Mouse (Mus musculus): ENCODE measurements around the gene Vmo1.
"Not testable (repeated sequence)": the region's sequence is repeated elsewhere in the genome, so short reads cannot be mapped to it uniquely, and the experiment has no call there.

The Vmo1 gene

GRCm38 (mm10) chr11:70514288-70514687 is at the start of gene Vmo1:
Gene Vmo1, minus strand, starts transcription at chr11:70514616.
- DNase-seq = no peak

GRCm38 (mm10) chr11:70563470-70564275 is 49.3 kb upstream of the Vmo1 start:
- peak; percentile 39 to 54 for DNase-seq

- no peak for DNase-seq
Observed at GRCm38 (mm10) chr11:70562995-70563469, 48.6 kb upstream of the Vmo1 start.

- peak; percentile 93 to 95 for DNase-seq
Observed at GRCm38 (mm10) chr11:70562287-70562994, 48.0 kb upstream of the Vmo1 start, which contains the start of gene Mink1. Gene Mink1, plus strand, starts transcription at chr11:70562881.

- no peak for DNase-seq
Observed at GRCm38 (mm10) chr11:70561937-70562286, 47.5 kb upstream of the Vmo1 start.

- DNase-seq = no peak
Observed at GRCm38 (mm10) chr11:70557545-70557944, 43.1 kb upstream of the Vmo1 start.

- no peak for DNase-seq
Observed at GRCm38 (mm10) chr11:70553940-70554339, 39.5 kb upstream of the Vmo1 start.

- DNase-seq = no peak
Observed at GRCm38 (mm10) chr11:70551526-70551925, 37.1 kb upstream of the Vmo1 start.

GRCm38 (mm10) chr11:70544496-70544895 is 30.1 kb upstream of the Vmo1 start:
- no peak for DNase-seq

- DNase-seq = peak; percentile 41 to 51
Observed at GRCm38 (mm10) chr11:70541415-70541814, 27.0 kb upstream of the Vmo1 start.

- DNase-seq = no peak
Observed at GRCm38 (mm10) chr11:70540928-70541327, 26.5 kb upstream of the Vmo1 start.

- DNase-seq = peak; percentile 79 to 81
Observed at GRCm38 (mm10) chr11:70539877-70540587, 25.6 kb upstream of the Vmo1 start, which contains the start of gene Pld2. Gene Pld2, plus strand, starts transcription at chr11:70540064.

- no peak for DNase-seq
Observed at GRCm38 (mm10) chr11:70539423-70539822, 25.0 kb upstream of the Vmo1 start.

GRCm38 (mm10) chr11:70532839-70533238 is 18.4 kb upstream of the Vmo1 start, which contains the start of gene Gm40193:
Gene Gm40193, minus strand, starts transcription at chr11:70532939.
- no peak for DNase-seq

- DNase-seq = not testable (repeated sequence)
Observed at GRCm38 (mm10) chr11:70531065-70531464, 16.6 kb upstream of the Vmo1 start.

- no peak for DNase-seq
Observed at GRCm38 (mm10) chr11:70528610-70529009, 14.2 kb upstream of the Vmo1 start.

- no peak for DNase-seq
Observed at GRCm38 (mm10) chr11:70526211-70526610, 11.8 kb upstream of the Vmo1 start.

- DNase-seq = no peak
Observed at GRCm38 (mm10) chr11:70525726-70526125, 11.3 kb upstream of the Vmo1 start.

GRCm38 (mm10) chr11:70525184-70525678 is 10.8 kb upstream of the Vmo1 start, which contains the start of gene Psmb6:
Gene Psmb6, plus strand, starts transcription at chr11:70525367.
- DNase-seq = peak; percentile 91 to 95

- DNase-seq = no peak
Observed at GRCm38 (mm10) chr11:70524782-70525181, 10.4 kb upstream of the Vmo1 start.

- DNase-seq = not testable (repeated sequence)
Observed at GRCm38 (mm10) chr11:70523306-70523989, 9.0 kb upstream of the Vmo1 start.

- peak; percentile 61 to 62 for DNase-seq
Observed at GRCm38 (mm10) chr11:70520178-70520769, 5.9 kb upstream of the Vmo1 start.

Measured in cerebellum, postnatal 10 days (tissue).